Mouse (Mus musculus) cerebellum, adult 11-12 months (tissue): ENCODE results near the gene Scarb1.

Source experiments
- DNase-seq: peaks from one replicate; pipeline ENCODE4 v3.0.0; 2022

Scarb1 gene

DNA sequence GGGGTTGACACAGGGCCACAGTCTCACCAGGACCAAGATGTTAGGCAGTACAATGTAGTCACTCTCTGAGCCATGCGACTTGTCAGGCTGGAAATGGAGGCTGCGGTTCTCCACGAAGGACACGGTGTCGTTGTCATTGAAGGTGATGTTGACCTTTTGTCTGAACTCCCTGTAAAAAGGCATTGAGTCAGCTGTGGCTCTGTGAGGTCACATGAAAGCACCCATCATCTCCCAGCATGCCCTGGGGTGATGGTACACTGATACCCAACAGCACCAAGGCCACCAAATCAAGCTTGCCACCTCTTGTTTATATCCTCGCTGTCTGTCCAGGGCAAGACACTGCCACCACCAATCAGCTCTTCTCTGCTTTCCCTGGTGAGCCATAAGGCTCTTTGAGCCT is 37.8 kb downstream of the Scarb1 start:
- no peak for DNase-seq

DNA sequence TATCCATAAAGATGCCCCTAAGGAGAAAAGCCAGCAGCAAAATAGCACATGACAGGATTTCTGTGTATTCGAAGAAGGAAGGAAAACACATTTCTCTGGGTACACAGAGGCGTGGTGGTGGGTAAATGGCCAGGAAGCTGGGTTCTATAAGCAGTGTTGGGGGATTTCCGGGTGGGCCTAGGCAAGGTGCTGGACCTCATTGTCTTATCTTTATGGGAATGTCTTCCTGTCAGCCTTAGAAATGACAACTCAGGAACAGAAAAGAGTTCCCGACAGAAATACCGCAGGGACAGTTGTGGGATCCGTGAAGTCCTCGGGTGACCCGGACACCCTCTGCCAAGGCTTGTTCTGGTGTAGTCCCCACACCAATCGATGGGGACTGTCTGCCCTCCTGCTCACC is 42.7 kb downstream of the Scarb1 start:
- DNase-seq, result no peak

DNA sequence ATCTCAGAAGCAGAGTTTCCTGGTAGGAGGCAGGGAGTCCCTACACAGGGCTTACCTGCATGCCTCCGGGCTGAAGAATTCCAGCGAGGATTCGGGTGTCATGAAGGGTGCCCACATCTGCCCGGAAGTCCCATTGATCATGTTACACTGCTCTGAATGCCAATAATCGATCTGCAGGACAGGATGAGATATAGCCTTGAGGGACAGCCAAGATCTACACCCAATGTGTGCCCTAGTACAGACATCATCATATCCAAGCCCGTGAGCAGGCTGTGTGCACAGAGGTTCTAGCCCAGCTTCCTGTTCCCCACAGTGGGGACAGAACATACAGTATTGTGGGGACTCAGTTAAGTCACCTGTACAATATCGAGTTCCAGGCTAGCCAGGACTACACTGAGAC is 43.7 kb downstream of the Scarb1 start:
- no peak for DNase-seq

DNA sequence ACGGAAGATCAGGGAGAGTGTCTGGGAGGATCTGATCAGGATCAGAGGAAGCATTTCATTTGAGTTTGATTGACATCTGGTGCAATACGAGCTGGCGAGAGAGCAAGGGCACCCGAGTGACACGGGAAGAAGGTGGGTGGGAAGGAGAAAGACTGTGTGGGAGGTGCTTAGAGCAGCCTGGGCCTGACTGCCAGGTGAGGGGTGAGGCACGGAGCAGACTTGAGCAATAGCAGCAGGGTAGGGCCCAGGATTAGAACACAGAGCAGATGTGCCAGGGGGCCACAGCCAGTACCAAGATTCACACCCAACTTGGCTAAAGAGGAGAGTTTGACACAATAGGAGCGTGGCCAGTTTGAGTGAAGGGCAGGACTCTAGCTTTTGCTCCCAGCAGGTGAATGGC is 47.9 kb downstream of the Scarb1 start:
- no peak for DNase-seq

DNA sequence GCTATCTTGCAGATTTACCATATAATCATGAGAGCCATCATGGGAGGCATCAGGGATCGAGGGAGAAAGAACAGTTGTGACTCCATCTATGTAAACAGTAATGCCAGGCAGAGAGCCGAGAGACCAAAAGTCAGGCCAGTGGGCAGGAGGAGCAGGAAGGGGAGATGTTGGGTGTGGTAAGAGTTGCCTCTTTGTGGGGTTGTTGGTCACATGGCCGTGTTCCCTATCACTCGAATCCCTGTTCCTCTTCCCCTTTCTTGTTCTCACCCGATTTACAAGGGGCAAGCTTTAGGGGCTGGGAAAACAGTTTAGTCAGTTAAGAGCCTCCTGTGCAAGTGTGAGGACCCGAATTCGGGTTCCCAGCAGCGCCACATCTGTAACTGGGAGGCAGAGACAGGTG is 49.0 kb downstream of the Scarb1 start:
- no peak for DNase-seq

DNA sequence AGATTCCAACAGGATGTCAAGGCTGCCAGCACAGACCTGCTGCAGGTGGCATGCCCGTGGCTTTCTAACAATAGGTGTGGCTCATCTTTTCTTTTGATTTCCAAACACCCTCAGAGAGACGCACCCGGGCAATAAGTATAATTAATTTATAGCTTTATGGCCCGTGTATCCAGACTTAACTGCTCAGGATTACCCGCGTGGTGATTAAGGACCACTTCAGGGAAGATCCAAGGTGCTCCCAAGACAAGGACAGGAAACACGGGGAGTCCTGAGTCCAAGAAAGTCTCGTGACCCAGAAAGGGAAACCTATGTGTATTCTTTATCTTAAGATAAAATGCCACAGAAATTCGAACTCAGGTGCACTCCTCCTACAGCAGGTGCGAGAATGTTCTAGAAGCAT is 49.5 kb downstream of the Scarb1 start:
- DNase-seq, result no peak

DNA sequence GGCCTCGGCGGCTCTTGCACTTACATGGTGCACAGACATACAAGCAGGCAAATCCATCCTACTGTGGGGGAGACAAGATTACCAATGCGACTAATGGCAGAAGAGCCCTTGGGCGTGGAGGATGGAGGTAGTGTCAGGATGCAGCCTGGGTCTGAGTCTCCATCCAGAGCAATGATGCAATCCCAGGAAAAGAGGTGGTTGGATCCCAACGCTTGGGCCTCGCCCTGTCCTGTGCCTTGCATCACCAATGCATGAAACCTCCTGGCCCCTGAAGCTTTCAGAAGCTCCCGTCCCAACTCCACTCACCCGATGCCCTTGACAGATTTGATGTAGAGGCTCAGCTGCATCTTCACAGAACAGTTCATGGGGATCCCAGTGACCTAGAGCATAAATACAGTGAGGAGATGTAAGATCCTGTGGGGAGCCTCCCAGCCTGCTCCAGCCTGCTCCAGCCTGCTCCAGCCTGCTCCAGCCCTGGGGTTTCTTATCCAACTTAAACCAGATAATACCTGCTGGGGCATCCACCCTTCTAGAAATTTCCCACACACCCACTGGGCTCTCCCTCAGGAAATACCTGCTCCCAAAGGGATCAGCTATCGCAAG is 53.7 kb downstream of the Scarb1 start:
- no peak for DNase-seq

DNA sequence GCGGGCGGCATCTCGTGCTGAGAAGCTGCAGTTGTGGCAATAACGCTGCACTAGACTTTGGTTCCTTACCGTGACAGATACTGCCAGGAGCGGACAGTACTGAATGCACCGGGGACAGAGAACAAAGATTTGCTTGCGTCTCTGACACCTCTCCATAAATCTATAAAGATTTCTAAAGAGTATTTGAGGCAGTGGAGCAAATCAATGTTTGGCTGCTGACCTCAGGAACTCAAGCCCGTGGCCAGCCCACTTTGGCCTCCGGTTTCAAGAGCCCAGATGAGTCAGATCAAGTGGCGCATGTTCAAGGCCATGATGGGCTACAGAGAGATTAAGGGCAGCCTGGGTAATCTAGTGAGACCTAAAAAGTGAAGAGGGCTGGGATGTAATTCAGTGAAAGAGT is 54.8 kb downstream of the Scarb1 start:
- DNase-seq, result no peak

DNA sequence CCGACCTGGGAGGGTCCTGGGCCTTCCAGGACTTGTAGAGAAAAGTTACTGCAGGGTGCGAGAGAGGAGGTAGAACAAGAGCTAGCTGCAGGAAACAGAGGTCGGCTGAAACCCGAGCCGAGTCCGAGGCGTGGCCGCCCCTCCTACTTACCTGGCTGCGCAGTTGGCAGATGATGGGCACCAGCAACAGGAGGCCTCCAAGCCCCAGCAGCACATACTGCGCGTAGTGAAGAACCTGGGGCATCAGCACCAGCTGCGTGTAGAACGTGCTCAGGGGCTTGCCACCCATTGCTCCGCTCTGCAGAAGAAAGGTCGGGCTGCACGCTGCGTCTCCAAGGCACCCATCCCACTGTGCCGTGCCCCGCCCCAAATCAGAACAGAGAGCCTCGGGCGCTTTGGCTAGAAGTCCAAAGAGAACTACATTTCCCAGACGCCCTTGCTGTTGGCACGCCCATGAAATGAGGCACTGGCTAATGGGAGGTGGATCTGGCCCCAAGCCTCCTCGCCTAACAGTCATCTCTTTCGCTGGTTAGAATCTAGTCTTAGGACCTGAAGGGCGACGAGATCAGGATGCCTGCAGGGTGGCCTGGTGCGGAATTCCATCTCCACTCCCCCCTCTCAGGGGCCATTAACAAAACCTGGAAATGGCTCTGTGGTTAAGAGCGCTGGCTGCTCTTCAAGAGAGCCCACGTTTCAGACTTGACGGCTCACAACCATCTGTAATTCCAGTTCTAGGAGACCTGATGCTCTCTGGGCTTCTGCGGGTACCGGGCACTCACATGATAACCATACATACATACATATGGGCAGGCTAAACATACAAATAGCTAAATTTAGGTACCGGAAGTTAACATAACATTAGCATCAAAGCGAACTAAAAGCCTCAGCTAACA is 56.9 kb downstream of the Scarb1 start:
- DNase-seq, result peak; percentile 62

DNA sequence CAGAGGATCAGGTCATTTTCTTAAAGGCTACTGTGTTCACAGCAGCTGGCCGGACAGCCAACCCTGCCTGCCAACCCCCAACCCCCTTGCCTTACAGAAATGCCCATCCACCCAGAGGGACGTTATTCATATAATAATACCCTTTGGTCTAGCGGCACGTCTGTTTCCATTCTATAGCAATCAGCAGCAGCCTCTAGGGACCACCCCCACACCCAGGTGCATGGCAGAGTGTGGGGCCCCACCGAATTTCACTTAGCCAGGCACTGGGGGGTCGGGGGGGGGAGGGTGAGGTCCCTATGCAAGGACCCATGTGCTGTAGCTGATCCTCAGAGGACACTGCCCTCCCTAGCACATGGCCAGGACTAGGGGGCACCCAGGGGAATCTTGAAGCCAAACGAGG is 61.7 kb downstream of the Scarb1 start:
- no peak for DNase-seq

DNA sequence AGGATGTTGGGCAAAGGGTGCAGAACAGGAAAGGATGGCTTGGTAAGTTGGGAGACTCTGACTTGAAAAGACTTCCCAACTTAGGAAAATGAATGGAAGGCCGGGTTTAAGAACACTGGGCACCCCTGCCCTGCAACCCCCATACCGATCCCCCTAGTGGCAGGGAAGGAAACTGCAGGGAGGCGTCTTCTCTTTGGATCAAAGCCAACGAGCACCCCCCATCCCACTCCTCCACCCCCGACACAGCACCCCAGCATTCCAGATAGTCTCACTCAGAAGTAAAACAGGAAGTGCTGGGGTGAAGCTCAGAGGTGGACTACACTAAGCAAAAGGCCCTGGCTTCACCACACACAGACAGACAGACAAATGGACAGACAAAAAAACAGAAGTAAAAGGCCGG is 62.6 kb downstream of the Scarb1 start:
- DNase-seq, result no peak

DNA sequence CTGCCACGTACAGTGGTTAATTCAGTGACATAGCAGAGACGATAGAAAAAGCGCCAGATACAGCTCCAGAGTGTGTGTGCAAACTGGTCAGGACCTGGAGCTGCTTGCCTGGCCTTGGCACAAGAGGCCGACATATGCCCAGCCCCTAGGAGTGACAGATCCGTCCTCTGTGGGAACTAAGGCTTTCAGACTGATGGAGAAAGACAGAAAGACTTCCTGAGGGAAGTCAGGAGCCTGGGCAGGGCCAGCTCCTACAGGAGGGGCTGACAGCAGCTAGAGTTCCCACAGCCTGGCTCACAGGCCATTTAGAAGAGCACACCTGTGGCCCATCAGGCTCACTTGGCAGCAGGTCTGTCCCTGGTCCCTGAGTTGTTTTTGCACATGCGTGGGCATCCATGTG is 63.6 kb downstream of the Scarb1 start:
- peak; percentile 62 for DNase-seq

DNA sequence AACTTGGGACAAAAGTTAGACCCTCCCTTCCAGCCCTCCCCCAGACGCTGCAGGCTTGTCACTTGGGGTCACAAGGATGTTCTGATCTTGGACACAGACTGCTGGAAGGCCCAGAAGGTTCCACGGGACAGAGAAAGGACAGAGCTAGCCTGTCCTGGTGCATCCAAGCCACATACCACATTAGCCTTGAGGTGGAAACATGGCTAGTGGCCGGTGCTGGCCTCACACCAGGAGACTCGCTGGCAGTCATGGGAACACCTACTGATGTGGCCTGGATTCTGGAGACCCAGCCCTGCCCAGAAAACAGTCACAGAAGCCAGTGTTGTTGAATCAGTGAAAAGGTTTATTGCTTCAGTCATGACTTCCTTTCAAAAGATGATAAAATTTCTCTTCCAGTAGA is 64.1 kb downstream of the Scarb1 start:
- peak; percentile 54 for DNase-seq

DNA sequence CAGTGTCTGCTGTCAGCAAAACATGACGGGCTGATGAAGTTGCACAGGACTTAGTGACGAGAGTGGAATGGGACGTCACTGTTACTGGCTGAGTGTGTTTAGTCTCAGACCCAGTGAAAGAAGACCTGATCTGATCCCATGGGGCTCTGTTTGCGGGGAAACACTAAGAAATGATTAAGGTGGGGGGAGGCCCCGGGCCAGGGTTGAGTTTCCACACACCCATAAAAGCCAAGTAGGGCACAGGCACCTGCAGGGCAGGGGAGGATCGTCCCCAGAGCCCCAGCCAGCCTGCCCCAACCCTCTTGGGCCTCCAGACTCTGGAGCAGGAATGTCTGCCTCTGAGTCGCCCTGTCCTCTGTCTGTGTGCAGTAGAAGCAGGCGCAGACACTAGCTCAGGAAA is 65.6 kb downstream of the Scarb1 start:
- DNase-seq, result no peak

DNA sequence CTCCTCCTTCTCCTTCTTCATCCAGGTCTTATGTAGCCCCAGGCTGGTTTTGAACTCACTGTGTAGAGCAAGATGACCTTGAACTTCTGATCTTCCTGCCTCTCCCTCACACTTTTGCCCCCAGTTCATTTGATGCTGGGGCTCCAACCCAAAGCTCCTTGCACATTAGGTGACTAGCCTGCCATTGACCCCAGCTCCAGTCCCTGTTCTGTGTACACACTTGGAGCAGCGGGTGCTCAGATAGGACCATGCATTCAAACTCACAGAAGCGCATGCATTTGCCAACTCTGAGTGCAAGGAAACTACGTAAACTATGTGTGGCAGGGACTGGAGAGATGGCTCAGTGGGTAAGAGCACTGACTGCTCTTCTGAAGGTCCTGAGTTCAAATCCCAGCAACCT is 66.1 kb downstream of the Scarb1 start:
- DNase-seq, result no peak

DNA sequence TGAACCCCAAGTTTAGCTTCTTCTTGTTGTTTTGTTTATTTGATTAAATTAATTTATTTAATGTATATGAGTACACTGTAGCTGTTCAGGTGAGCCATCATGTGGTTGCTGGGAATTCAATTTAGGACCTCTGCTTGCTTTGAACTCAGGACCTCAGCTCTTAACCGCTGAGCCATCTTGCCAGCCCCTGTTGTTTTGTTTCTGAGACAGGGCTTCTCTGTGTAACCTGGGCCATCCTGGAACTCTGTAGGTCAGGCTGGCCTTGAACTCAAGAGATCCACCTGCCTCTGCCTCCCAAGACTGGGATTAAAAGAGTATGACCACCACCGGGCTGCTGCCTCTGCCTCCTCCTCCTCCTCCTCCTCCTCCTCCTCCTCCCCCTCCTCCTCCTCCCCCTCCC is 66.7 kb downstream of the Scarb1 start:
- no peak for DNase-seq

DNA sequence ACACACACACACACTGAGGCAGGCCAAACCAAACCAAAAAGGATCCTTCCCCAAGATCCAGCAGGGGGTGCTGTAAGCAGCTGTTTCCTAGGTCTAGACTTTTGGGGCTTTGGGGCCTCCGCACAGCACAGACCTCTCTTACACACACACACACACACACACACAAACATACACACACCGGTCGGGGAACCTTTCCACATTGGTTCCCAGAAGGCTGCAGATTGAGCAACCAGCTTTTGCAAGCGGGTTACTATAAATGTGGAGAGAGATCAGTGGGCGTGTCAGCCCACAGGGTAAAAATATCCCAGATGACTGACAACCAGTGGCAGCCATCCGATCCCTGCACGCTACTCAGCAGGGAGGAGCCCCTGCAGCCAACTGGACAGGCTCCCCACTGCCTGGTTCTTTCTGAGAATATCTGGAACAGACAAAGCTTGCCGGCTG is 67.2 kb downstream of the Scarb1 start:
- peak; percentile 71 for DNase-seq

DNA sequence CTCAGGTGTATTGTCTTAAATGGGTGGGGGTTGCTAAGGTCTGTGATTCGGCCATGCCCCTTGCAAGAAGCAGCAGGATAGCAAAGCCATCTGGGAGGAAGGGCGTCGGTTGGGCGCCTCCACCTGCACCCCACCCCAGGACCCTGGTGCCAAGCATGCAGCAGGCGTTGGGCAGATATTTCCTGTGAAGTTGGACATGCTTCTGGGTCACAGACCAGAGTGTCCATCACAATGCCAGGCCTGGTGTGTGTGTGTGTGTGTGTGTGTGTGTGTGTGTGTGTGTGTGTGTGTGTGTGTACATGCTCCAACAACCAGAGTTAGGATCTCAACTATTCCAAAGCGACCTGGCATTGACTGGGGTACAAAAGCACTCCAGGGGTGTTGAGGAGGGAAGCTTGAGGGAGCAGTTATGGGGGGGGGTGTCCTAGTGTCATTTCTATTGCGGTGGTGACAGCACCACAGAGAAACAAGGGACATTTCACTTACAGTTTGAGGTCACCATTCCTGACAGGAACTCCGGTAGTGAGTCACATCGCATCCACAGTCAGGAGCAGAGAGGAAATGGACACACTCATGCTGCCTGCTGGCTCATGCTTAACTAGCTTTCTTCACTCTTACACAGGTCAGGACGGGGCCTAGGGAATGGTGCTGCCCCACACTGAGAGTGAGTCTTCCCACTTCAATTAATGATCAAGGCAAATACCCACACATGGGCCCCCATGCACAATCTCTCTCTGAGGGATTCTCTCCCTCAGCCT is 68.5 kb downstream of the Scarb1 start:
- DNase-seq, result no peak

DNA sequence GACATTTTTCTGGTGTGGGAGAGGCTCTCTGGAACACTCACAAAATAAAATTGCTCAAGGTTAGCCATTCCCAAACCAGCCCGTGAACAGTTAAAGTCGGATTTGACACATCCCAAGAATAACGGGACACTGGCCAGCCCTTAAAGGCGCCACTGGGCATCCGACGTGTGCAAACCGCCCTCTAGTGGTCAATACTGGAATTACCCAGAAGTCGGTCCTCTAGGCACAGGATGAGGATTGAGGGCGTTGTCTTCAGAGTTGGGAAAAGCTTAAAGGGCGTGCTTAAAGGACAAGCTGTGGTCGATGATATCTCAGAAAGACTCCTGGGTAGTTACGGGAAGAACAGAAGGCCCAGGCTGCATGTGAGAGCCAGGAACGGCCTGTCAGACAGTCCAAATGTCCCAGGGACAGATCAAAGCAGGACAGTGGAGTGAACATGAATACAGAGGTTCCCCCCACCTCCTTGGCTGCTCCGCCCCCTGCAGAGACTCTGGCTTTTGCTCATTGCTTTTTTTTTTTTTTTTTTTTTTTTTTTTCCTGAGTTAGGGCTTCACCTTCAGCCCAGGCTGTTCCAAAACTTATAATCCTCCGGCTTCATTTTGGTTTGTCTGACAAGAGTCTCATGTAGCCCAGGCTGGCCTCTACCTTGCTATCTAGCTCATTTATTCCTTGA is 69.2 kb downstream of the Scarb1 start:
- peak; percentile 74 for DNase-seq

DNA sequence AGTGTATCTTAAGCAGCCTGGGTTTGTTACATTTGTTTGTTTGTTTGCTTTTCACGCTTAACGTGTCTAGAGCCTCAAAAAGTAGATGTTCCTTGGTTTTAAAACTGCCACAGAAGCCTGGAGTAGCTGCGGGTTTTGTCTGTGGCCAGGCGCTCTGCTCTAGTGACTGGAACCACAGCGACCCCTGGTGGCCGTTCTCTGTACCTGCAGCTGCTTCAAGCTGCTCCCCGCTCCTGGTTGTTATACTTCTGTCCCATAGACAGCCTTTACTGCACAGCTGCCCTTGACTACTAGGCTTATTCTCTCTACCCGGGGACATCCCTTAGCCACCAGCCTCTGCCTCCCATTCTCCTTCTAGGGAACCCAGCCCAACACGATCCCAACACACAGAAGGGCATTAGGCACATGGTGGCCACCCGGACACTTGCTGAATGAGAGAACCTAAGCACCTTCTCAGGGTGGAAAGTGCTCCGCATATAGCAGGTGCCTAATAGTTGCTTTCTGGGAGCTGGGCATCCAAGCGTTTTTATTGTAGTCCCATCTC is 70.2 kb downstream of the Scarb1 start:
- peak; percentile 64 for DNase-seq

DNA sequence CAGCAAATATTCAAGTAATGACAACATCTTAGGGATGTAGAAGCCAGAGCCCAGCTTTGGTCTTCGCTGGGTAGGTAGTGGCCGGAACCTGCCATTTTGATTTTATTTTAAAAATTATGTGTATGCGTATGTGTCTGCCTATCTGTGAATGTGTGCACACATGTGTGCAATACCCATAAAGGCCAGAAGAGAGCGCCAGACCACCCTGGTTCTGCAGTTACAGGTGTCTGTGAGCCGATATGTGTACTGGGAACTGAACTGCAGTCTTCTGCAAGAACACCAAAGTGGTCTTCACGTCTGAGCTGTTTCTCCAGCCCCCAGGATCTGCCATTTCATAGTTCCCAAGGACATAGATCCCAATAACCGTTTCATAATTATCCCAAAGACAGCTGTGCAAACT is 71.1 kb downstream of the Scarb1 start:
- no peak for DNase-seq

DNA sequence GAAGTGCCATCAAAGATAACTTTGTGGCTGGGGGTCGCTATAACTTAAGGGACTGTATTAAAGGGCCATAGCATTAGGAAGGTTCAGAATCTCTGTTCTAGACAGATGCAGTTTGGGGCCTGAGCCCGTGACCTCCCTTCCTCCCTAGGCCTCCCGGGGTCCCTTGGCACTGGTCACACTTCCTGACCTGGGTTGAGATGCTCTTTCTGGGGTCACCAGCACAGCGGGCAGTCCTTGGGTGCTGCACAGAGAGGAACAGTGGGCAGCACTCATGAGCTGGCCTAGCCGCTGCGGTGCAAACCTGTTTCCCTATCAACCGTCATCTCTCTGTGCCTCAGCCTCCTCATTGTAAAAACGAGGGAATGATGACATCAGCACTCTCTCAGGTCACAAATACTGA is 71.5 kb downstream of the Scarb1 start:
- DNase-seq, result no peak
